Mouse (Mus musculus) testis, adult 2 months (tissue): ENCODE data around the gene Klf2.

Experiments used
- CTCF ChIP-seq: fragments of 200-500 bp; IDR thresholded peaks from 2 replicates; pipeline ENCODE4 v1.5.1; 2012; ENCODE audit warnings: low read depth, mild to moderate bottlenecking, inconsistent platforms, low read length, moderate library complexity; ENCODE audit not compliant: control insufficient read depth, insufficient read depth, insufficient replicate concordance
- POLR2A ChIP-seq: fragments of 200-500 bp; IDR thresholded peaks from 2 replicates; pipeline ENCODE4 v1.6.1; 2012; ENCODE audit warnings: low read depth, mild to moderate bottlenecking, inconsistent platforms, low read length, moderate library complexity; ENCODE audit not compliant: control insufficient read depth

- no peak for TF ChIP-seq CTCF
- no peak for TF ChIP-seq POLR2A
These were observed 31.0 kb downstream of the Klf2 start for GRCm38 (mm10) chr8:72349838-72350237.
